Mouse (Mus musculus): Measurements from ENCODE around the gene Rab26.
A peak's percentile ranks its signal among the peaks of the same experiment; 100 is the strongest.

DNA sequence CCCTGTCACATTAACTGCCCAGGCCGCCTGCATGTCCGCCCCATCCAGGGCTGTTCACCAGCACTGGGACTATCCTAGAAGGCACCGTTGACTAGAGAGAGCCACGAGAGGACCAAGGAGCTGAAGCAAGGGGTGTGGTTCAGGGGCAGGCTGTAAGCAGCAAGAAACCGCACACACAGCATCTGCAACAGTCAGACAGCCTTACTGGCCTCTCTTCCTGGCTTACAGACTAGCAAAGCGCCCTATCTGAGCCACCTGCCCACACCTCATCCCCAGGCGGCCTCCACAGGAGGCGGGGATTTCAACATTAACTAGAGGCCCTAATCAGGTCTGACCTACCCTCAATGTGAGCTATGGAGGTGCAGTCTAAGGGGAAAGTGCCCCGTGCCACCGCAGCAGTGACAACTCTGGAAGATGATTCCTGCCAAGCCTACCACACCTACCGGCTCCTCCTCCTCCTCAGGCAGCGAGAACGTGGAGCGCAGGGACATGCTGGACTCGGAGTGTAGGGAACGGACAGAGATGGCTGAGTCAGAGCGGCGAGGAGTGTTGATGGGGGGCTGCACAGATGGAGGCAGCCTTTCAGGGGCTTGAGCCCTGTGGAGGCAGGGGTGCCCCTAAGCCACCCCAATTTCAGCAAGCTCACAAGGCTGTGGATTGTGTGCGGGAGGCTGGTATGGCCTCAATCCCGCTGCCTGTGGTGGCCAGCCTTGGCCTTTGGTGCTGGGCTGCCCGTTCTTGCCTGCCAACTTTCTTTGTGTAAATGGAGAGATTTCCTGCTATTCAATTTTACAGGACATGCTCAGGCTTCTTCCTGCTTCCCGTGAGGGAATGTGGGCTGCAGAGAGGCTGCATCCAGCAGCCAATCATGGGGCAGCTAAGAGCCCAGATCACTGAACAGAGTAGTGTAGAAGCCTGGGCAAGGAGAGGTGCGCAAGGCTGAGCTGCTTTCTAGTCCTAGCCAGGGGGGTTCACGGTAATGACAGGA lies 19.4 kb downstream of the Rab26 start:
- TF ChIP-seq CTCF (IDR thresholded peaks at IDR 0.05) (no peak), POLR2A (IDR thresholded peaks at IDR 0.05; ENCODE audit: insufficient read depth, low read depth, low read length) (peak; percentile 67)
